Mouse (Mus musculus) spleen, adult 18-20 months (tissue): ENCODE results near the gene Gm29776.

Source experiments
- DNase-seq, 2 experiments: peaks; one replicate each; pipeline ENCODE4 v3.0.0; 2022; ENCODE audit warnings: mixed read lengths in 2 of 2

The Gm29776 gene

GRCm38 (mm10) chr14:54698733-54699132 lies at the start of gene Gm29776:
Gene Gm29776, minus strand, starts transcription at chr14:54698833.
- no peak for DNase-seq

GRCm38 (mm10) chr14:54746038-54746437 lies 47.4 kb upstream of the Gm29776 start:
- DNase-seq: no peak

- DNase-seq: no peak
These were observed 45.8 kb upstream of the Gm29776 start for GRCm38 (mm10) chr14:54744473-54744872.

- no peak for DNase-seq
These were observed 43.7 kb upstream of the Gm29776 start for GRCm38 (mm10) chr14:54742375-54742774.

- no peak for DNase-seq
These were observed 43.1 kb upstream of the Gm29776 start for GRCm38 (mm10) chr14:54741721-54742120.

GRCm38 (mm10) chr14:54737634-54738033 lies 39.0 kb upstream of the Gm29776 start:
- no peak for DNase-seq

GRCm38 (mm10) chr14:54736555-54737552 lies 38.2 kb upstream of the Gm29776 start:
- no peak for DNase-seq

GRCm38 (mm10) chr14:54735221-54735620 lies 36.6 kb upstream of the Gm29776 start:
- DNase-seq: no peak

GRCm38 (mm10) chr14:54734004-54734403 lies 35.4 kb upstream of the Gm29776 start:
- DNase-seq: no peak

- no peak for DNase-seq
These were observed 33.6 kb upstream of the Gm29776 start for GRCm38 (mm10) chr14:54732206-54732605.

- DNase-seq: no peak
These were observed 31.7 kb upstream of the Gm29776 start for GRCm38 (mm10) chr14:54730305-54730704.

- DNase-seq: no peak
These were observed 30.4 kb upstream of the Gm29776 start for GRCm38 (mm10) chr14:54728823-54729653.

GRCm38 (mm10) chr14:54727565-54727964 lies 28.9 kb upstream of the Gm29776 start:
- DNase-seq: no peak

- no peak for DNase-seq
These were observed 25.4 kb upstream of the Gm29776 start for GRCm38 (mm10) chr14:54724049-54724448.

- no peak for DNase-seq
These were observed 23.1 kb upstream of the Gm29776 start for GRCm38 (mm10) chr14:54721711-54722110.

- DNase-seq: no peak
These were observed 22.2 kb upstream of the Gm29776 start for GRCm38 (mm10) chr14:54720654-54721350.

GRCm38 (mm10) chr14:54720041-54720440 lies 21.4 kb upstream of the Gm29776 start:
- no peak for DNase-seq

GRCm38 (mm10) chr14:54715402-54715801 lies 16.8 kb upstream of the Gm29776 start:
- DNase-seq: no peak

- DNase-seq: peak in 1 of 2 experiments; percentile 14
These were observed 16.0 kb upstream of the Gm29776 start for GRCm38 (mm10) chr14:54714617-54715081.

- peak; percentile 22 to 61 for DNase-seq
These were observed 15.5 kb upstream of the Gm29776 start for GRCm38 (mm10) chr14:54714121-54714520.

GRCm38 (mm10) chr14:54712861-54713260 lies 14.2 kb upstream of the Gm29776 start:
- peak in 1 of 2 experiments; percentile 10 for DNase-seq

- no peak for DNase-seq
These were observed 13.4 kb upstream of the Gm29776 start, which contains the start of gene Cebpe for GRCm38 (mm10) chr14:54712074-54712473. Gene Cebpe, minus strand, starts transcription at chr14:54712174.

- DNase-seq: no peak
These were observed 10.4 kb upstream of the Gm29776 start for GRCm38 (mm10) chr14:54709054-54709453.
